Mouse (Mus musculus) kidney, postnatal 0 days (tissue): ENCODE data around the gene Asb6. TPM values are rescaled to one million over a fixed set of nuclear protein-coding genes. Genes with fewer than 3 reads are reported as not detected.

ENCODE experiments used
- ATAC-seq: fragments of 200-750 bp; cut with Nextera tagmentation; replicated peaks from 2 replicates; pipeline ENCODE4 v1.8.0; 2017; ENCODE audit warnings: low read depth, moderate number of reproducible peaks, moderate TSS enrichment, moderate library complexity; ENCODE audit not compliant: low FRiP score
- DNase-seq: peaks from one replicate; pipeline ENCODE4 v3.0.0-alpha.2; 2016; ENCODE audit warnings: low spot score
- H3K27ac ChIP-seq: fragments of 300-500 bp; sonication (generic); 2 replicates; pipeline ENCODE4 v1.5.1; 2014; ENCODE audit warnings: mild to moderate bottlenecking
- H3K27me3 ChIP-seq: fragments of 300-500 bp; sonication (generic); 2 replicates; pipeline ENCODE4 v1.6.1; 2014; ENCODE audit warnings: low read length, mixed read lengths; ENCODE audit not compliant: insufficient read depth
- H3K36me3 ChIP-seq: fragments of 300-500 bp; sonication (generic); 2 replicates; pipeline ENCODE4 v1.6.1; 2014; ENCODE audit warnings: low read length, mixed read lengths; ENCODE audit not compliant: insufficient read depth
- H3K4me1 ChIP-seq: fragments of 300-500 bp; sonication (generic); replicated peaks from 2 replicates; pipeline ENCODE4 v1.6.1; 2014; ENCODE audit warnings: antibody characterized with exemption, low read length, mixed read lengths; ENCODE audit not compliant: insufficient read depth
- H3K4me2 ChIP-seq: fragments of 300-500 bp; sonication (generic); 2 replicates; pipeline ENCODE4 v1.6.1; 2014; ENCODE audit warnings: mild to moderate bottlenecking, low read length, moderate library complexity, mixed read lengths
- H3K4me3 ChIP-seq: fragments of 300-500 bp; sonication (generic); replicated peaks from 2 replicates; pipeline ENCODE4 v1.5.1; 2014; ENCODE audit warnings: low read depth, low read length
- H3K9ac ChIP-seq: fragments of 300-500 bp; sonication (generic); 2 replicates; pipeline ENCODE4 v1.6.1; 2014; ENCODE audit warnings: low read depth, low read length
- H3K9me3 ChIP-seq: fragments of 300-500 bp; sonication (generic); replicated peaks from 2 replicates; pipeline ENCODE4 v1.6.1; 2016; ENCODE audit warnings: low read length, inconsistent platforms, mixed read lengths
- CTCF ChIP-seq: IDR thresholded peaks from 2 replicates; pipeline ENCODE4 v1.5.1; 2016; ENCODE audit warnings: antibody characterized with exemption, low read depth, mild to moderate bottlenecking, moderate library complexity
- WGBS: fragments of 180-500 bp; shearing (Covaris S2); extraction: QIAGEN DNeasy Blood & Tissue Kit; methylation state at CpG from one replicate; pipeline ENCODE4 v1.1.7; 2014; 5-methylcytosine and 5-hydroxymethylcytosine counted together
- polyA plus RNA-seq: library from polyadenylated mRNA; unstranded; fragments of >200 nt; fragmentation: Nextera tagmentation; extraction: Ambion mirVana; gene quantifications from 2 replicates; pipeline ENCODE4 v1.2.1, GENCODE M21; 2015

Asb6 gene
- polyA plus RNA-seq, 1 experiment from 2014 or later: 26.1 TPM

- WGBS: 43% methylated on average over 10 of the region's 10 CpGs
- DNase-seq: no peak
Observed at GRCm38 (mm10) chr2:30842615-30843014, 12.5 kb upstream of the Asb6 start.

DNA sequence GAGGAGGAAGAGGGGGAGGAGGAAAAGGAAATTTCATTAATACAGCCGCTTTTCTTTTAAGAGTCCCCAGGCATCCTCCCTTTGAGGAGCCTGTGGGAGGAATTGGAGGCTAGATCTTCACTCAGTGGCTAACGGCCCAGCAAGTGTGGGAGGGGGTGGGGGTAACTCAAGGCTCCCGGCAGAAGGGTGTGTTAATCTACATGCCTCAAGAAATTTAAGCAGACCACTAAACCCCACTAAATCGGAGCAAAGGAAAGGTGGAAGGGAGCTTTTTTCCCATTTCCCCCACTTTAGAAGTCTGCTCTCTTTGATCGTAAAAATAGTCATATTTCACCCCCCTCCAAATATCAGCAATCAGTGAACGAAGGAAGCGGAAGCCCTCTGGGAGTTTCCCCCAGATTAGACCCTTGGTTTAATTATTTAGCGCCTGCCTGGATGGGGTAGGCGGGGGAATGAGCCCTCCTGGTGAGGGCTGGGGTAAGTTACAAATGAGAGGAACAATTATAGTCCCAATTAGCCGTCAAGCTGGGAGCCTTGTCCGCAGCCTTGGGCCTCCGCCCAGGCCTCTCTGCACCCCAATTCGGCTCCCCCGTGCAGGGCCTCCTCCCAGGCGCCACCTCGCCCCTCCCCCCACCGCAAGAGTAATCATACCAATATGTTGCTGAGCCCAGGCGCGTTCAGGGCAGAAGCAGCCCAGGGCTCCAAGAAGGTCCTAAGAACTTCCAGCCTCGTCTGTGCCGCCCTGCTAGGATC, 6.3 kb upstream of the Asb6 start:
- DNase-seq: peak; percentile 54
- no peak overlapping the region; the same call in 1 of the 2 replicates for H3K27ac ChIP-seq

More at GRCm38 (mm10) chr2:30842615-30843014, 12.5 kb upstream of the Asb6 start:
- no peaks in the 10 kb centered on the region for H3K36me3 ChIP-seq
- H3K27me3 ChIP-seq: no peaks in the 10 kb centered on the region
- H3K9ac ChIP-seq: no peak overlapping the region
- H3K4me2 ChIP-seq: no peak overlapping the region
- no peak overlapping the region for H3K4me3 ChIP-seq
- no peak for TF ChIP-seq CTCF
- H3K9me3 ChIP-seq: no peaks in the 10 kb centered on the region
- H3K27ac ChIP-seq: no peak overlapping the region
- H3K4me1 ChIP-seq: no peaks in the 10 kb centered on the region; the same call in 1 of the 2 replicates
- ATAC-seq: no peak

GRCm38 (mm10) chr2:30834373-30835022, 4.4 kb upstream of the Asb6 start, which contains the start of gene Prrx2:
Gene Prrx2, plus strand, starts transcription at chr2:30834972.
- peaks cover 14% of the 10 kb centered on the region; the same call in 1 of the 2 replicates for H3K4me1 ChIP-seq
- TF ChIP-seq CTCF: no peak
- no peak within 1 kb of the TSS for H3K27ac ChIP-seq
- H3K27me3 ChIP-seq: no peaks in the 10 kb centered on the region
- H3K9me3 ChIP-seq: no peaks in the 10 kb centered on the region
- no peak within 1 kb of the TSS for H3K4me2 ChIP-seq
- 58% methylated on average over 7 of the region's 10 CpGs for WGBS
- no peaks in the 10 kb centered on the region for H3K36me3 ChIP-seq
- no peak for DNase-seq
- no peak for ATAC-seq
- H3K9ac ChIP-seq: no peak within 1 kb of the TSS
- H3K4me3 ChIP-seq: no peak within 1 kb of the TSS

More for the DNA sequence above, 6.3 kb upstream of the Asb6 start:
- no peak for ATAC-seq
- Histone ChIP-seq H3K4me1 (peaks cover 14% of the 10 kb centered on the region; the same call in 1 of the 2 replicates), H3K4me3 (no peak overlapping the region), H3K27me3 (no peaks in the 10 kb centered on the region), H3K36me3 (no peaks in the 10 kb centered on the region), H3K9me3 (no peaks in the 10 kb centered on the region), H3K4me2 (peak overlapping the region; percentile 45), H3K9ac (0 out of 2 replicates have a peak overlapping the region, but pooled peaks have one; percentile 40)
- 8% methylated on average over 21 of the region's 21 CpGs for WGBS
- TF ChIP-seq CTCF: no peak

DNA sequence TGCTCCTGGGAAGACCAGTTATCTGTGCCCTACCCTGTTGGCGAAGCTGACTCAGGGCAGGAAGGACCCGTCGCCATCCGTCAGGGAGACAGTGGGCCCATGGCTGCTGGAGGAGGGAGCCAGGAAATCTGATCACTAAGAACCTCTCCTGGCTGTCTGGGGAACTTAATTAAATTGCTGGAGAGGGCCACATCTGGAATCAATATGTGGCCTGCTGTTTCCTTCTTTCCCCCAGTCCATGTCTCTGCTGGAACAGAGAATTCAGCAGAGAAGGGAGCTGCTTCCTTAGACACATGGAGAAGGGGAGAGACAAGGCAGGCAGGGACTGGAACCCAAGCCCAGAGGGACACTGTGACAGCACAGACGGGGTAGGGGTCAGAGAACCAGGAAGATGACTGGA, 3.5 kb upstream of the Asb6 start:
- no peak for TF ChIP-seq CTCF
- Histone ChIP-seq H3K27me3 (no peaks in the 10 kb centered on the region), H3K9ac (no peak overlapping the region), H3K9me3 (no peaks in the 10 kb centered on the region), H3K36me3 (no peaks in the 10 kb centered on the region), H3K4me1 (peaks cover 14% of the 10 kb centered on the region; the same call in 1 of the 2 replicates), H3K4me2 (no peak overlapping the region), H3K4me3 (no peak overlapping the region), H3K27ac (no peak overlapping the region)
- DNase-seq (peak; percentile 24), ATAC-seq (no peak)
- 38% methylated on average over 5 of the region's 5 CpGs for WGBS

DNA sequence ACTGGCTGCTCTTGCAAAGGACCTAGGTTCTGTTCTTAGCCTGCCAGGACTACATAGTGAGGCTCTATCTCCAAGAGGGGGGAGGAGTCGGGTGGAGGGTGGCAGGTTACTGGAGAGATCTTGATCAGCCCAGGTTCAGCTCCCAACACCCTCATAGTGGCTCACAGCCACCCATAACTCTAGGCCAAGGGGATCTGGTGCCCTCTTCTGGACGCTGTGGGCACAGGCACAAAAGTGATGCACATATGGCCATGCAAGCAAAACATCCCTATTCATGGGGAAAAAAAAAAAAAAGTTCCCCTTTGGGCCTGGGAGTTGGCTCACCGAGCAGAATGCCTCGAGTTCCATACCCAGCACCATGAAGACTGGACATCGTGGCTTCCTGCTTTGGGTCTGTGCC, 818 bp downstream of the Asb6 start:
- Histone ChIP-seq H3K4me2 (no peak overlapping the region), H3K9me3 (no peaks in the 10 kb centered on the region), H3K27me3 (no peaks in the 10 kb centered on the region), H3K9ac (no peak overlapping the region), H3K4me1 (peaks cover 9% of the 10 kb centered on the region), H3K27ac (no peak overlapping the region), H3K4me3 (no peak overlapping the region), H3K36me3 (peaks cover 18% of the 10 kb centered on the region)
- peak; percentile 66 for TF ChIP-seq CTCF
- WGBS: 44% methylated on average over 5 of the region's 5 CpGs
- DNase-seq (peak; percentile 27), ATAC-seq (no peak)

GRCm38 (mm10) chr2:30827749-30828475, 2.2 kb downstream of the Asb6 start:
- Histone ChIP-seq H3K9ac (peak overlapping the region; percentile 88), H3K27ac (peak overlapping the region; percentile 67)
- under 1% methylated on average over 63 of the region's 63 CpGs for WGBS

More at GRCm38 (mm10) chr2:30827749-30828475, 2.2 kb downstream of the Asb6 start:
- Histone ChIP-seq H3K4me1 (peaks cover 9% of the 10 kb centered on the region), H3K4me2 (peak overlapping the region; percentile 71), H3K4me3 (peak overlapping the region; percentile 78), H3K36me3 (peaks cover 30% of the 10 kb centered on the region), H3K9me3 (no peaks in the 10 kb centered on the region), H3K27me3 (no peaks in the 10 kb centered on the region)
- ATAC-seq: peak; percentile 82
- TF ChIP-seq CTCF: peak; percentile 99
- DNase-seq: peak; percentile 97
